Mouse (Mus musculus) spleen, adult 2 months (tissue): ENCODE results near the gene Ambra1. TPM values are rescaled to one million over a fixed set of nuclear protein-coding genes. Genes with fewer than 3 reads are reported as not detected.
A peak's percentile ranks its signal among the peaks of the same experiment; 100 is the strongest.

Experiments
- DNase-seq, 2 experiments: peaks; one replicate each; pipeline versions ENCODE4 v3.0.0 to v3.0.0-alpha.2; 2012 to 2021; ENCODE audit warnings: low spot score in 2 of 2, low read depth in 1 of 2
- H3K27ac ChIP-seq: fragments of 200-500 bp; 2 replicates; pipeline ENCODE4 v1.5.1; 2012; ENCODE audit warnings: low read length, inconsistent platforms; ENCODE audit not compliant: insufficient read depth
- H3K27me3 ChIP-seq: fragments of 200-500 bp; 2 replicates; pipeline ENCODE4 v1.6.1; 2012; ENCODE audit warnings: mild to moderate bottlenecking, moderate library complexity, low read length, inconsistent platforms; ENCODE audit not compliant: control insufficient read depth, insufficient read depth
- H3K36me3 ChIP-seq: fragments of 200-500 bp; 2 replicates; pipeline ENCODE4 v1.6.1; 2012; ENCODE audit warnings: mild to moderate bottlenecking, low read length, inconsistent platforms; ENCODE audit not compliant: control insufficient read depth, insufficient read depth
- H3K4me1 ChIP-seq: fragments of 200-500 bp; 2 replicates; pipeline ENCODE4 v1.6.1; 2011; ENCODE audit warnings: inconsistent platforms; ENCODE audit not compliant: control insufficient read depth, insufficient read depth, insufficient read length
- H3K4me3 ChIP-seq: fragments of 200-500 bp; 2 replicates; pipeline ENCODE4 v1.5.1; 2011; ENCODE audit warnings: mild to moderate bottlenecking, inconsistent platforms; ENCODE audit not compliant: insufficient read depth, insufficient read length; ENCODE audit errors: extremely low read depth
- CTCF ChIP-seq: fragments of 200-500 bp; IDR thresholded peaks from 2 replicates; pipeline ENCODE4 v1.5.1; 2011; ENCODE audit warnings: mild to moderate bottlenecking, inconsistent platforms; ENCODE audit not compliant: insufficient read depth, insufficient read length, insufficient replicate concordance; ENCODE audit errors: extremely low read depth
- POLR2A ChIP-seq: fragments of 200-500 bp; IDR thresholded peaks from 2 replicates; pipeline ENCODE4 v1.6.1; 2011; ENCODE audit warnings: low read depth, low read length, inconsistent platforms
- WGBS: fragments of 180-500 bp; shearing (Covaris S2); methylation state at CpG from one replicate; pipeline ENCODE4 v1.1.7; 2018; 5-methylcytosine and 5-hydroxymethylcytosine counted together
- polyA plus RNA-seq: library from polyadenylated mRNA; depleted of rRNA; stranded (reverse); fragments of >200 nt; gene quantifications from 2 replicates; pipeline ENCODE4 v1.2.3, GENCODE M21; 2012

Gene Ambra1
- polyA plus RNA-seq, 1 experiment, result 20.0 TPM

GRCm38 (mm10) chr2:91913328-91914110 is 183.6 kb downstream of the Ambra1 start:
- Histone ChIP-seq H3K36me3 (peaks cover 50% of the 10 kb centered on the region), H3K4me1 (no peaks in the 10 kb centered on the region), H3K4me3 (no peak overlapping the region), H3K27ac (no peak overlapping the region), H3K27me3 (no peaks in the 10 kb centered on the region)
- TF ChIP-seq POLR2A (no peak), CTCF (no peak)
- no peak for DNase-seq
- 73% methylated on average over 7 of the region's 7 CpGs for WGBS

GRCm38 (mm10) chr2:91916346-91916977 is 186.5 kb downstream of the Ambra1 start:
- no peak for DNase-seq
- Histone ChIP-seq H3K27ac (no peak overlapping the region), H3K27me3 (no peaks in the 10 kb centered on the region), H3K4me1 (0 out of 2 replicates have a peak, but pooled peaks cover 2% of the 10 kb centered on the region), H3K4me3 (no peak overlapping the region), H3K36me3 (peaks cover 39% of the 10 kb centered on the region)
- TF ChIP-seq POLR2A, result no peak
- no peak for TF ChIP-seq CTCF
- 86% methylated on average over 7 of the region's 7 CpGs for WGBS

GRCm38 (mm10) chr2:91917096-91917495 is 187.2 kb downstream of the Ambra1 start:
- Histone ChIP-seq H3K36me3 (peaks cover 33% of the 10 kb centered on the region), H3K4me1 (peaks cover 7% of the 10 kb centered on the region; the same call in 1 of the 2 replicates), H3K4me3 (no peak overlapping the region), H3K27ac (no peak overlapping the region), H3K27me3 (peaks cover 5% of the 10 kb centered on the region)
- WGBS, result 89% methylated on average over 7 of the region's 7 CpGs
- no peak for DNase-seq
- no peak for TF ChIP-seq CTCF
- no peak for TF ChIP-seq POLR2A

GRCm38 (mm10) chr2:91920130-91920529 is 190.2 kb downstream of the Ambra1 start:
- Histone ChIP-seq H3K27ac (no peak overlapping the region), H3K36me3 (peaks cover 14% of the 10 kb centered on the region), H3K4me3 (no peak overlapping the region), H3K4me1 (peaks cover 21% of the 10 kb centered on the region; the same call in 1 of the 2 replicates), H3K27me3 (peaks cover 16% of the 10 kb centered on the region)
- 73% methylated on average over 4 of the region's 4 CpGs for WGBS
- TF ChIP-seq CTCF (no peak), POLR2A (no peak)
- DNase-seq, result no peak

GRCm38 (mm10) chr2:91921181-91921789 is 191.4 kb downstream of the Ambra1 start:
- H3K27me3 ChIP-seq, result peaks cover 16% of the 10 kb centered on the region
- WGBS, result 8% methylated on average over 31 of the region's 31 CpGs
- TF ChIP-seq POLR2A (no peak), CTCF (no peak)
- H3K4me1 ChIP-seq, result peaks cover 21% of the 10 kb centered on the region; the same call in 1 of the 2 replicates
- peak overlapping the region; percentile 52; the same call in 1 of the 2 replicates for H3K4me3 ChIP-seq
- peaks cover 12% of the 10 kb centered on the region for H3K36me3 ChIP-seq
- peak in 1 of 2 experiments; percentile 55 for DNase-seq
- no peak overlapping the region for H3K27ac ChIP-seq

- TF ChIP-seq CTCF (no peak), POLR2A (no peak)
- Histone ChIP-seq H3K27me3 (peaks cover 16% of the 10 kb centered on the region), H3K4me1 (peaks cover 21% of the 10 kb centered on the region; the same call in 1 of the 2 replicates), H3K36me3 (peaks cover 9% of the 10 kb centered on the region), H3K27ac (no peak overlapping the region), H3K4me3 (peak overlapping the region; percentile 52; the same call in 1 of the 2 replicates)
- DNase-seq, result no peak
- 2% methylated on average over 64 of the region's 64 CpGs for WGBS
Measured at GRCm38 (mm10) chr2:91921790-91922570, 192.0 kb downstream of the Ambra1 start.
